Mouse (Mus musculus) myocyte (in vitro differentiated cells): ENCODE measurements around the gene Bcas3. TPM values are rescaled to one million over a fixed set of nuclear protein-coding genes. Genes with fewer than 3 reads are reported as not detected.
A peak's percentile ranks its signal among the peaks of the same experiment; 100 is the strongest.

Experiments used
- H3K27me3 ChIP-seq: one replicate; pipeline ENCODE4 v1.6.1; 2011; ENCODE audit not compliant: control insufficient read depth, insufficient read depth, insufficient read length
- H3K36me3 ChIP-seq: one replicate; pipeline ENCODE4 v1.6.1; 2011; ENCODE audit not compliant: control insufficient read depth, insufficient read depth
- H3K4me2 ChIP-seq: one replicate; pipeline ENCODE4 v1.6.1; 2011; ENCODE audit warnings: low read depth, control low read depth
- H3K4me3 ChIP-seq: one replicate; pipeline ENCODE4 v1.5.1; 2011; ENCODE audit warnings: mild to moderate bottlenecking, control low read depth, moderate library complexity
- H3K79me2 ChIP-seq: one replicate; pipeline ENCODE4 v1.6.1; 2011; ENCODE audit not compliant: control insufficient read depth, insufficient read depth
- H3ac ChIP-seq: one replicate; pipeline ENCODE4 v1.6.1; 2011; ENCODE audit not compliant: control insufficient read depth, insufficient read length
- CEBPB ChIP-seq: IDR thresholded peaks from 2 replicates; pipeline ENCODE4 v1.6.1; 2011; ENCODE audit warnings: mild to moderate bottlenecking, moderate library complexity; ENCODE audit not compliant: poor library complexity, insufficient read depth, severe bottlenecking
- E2F4 ChIP-seq: IDR thresholded peaks from one replicate; pipeline ENCODE4 v1.6.1; 2011; ENCODE audit warnings: mild to moderate bottlenecking, control low read depth, moderate library complexity; ENCODE audit not compliant: insufficient read depth
- MAX ChIP-seq: IDR thresholded peaks from one replicate; pipeline ENCODE4 v1.6.1; 2011; ENCODE audit warnings: low read depth, mild to moderate bottlenecking, control low read depth
- MYOD1 ChIP-seq, 3 experiments: IDR thresholded peaks; one replicate each; pipeline ENCODE4 v1.6.1; 2011; ENCODE audit warnings: control low read depth in 2 of 3, low read depth in 2 of 3, mild to moderate bottlenecking in 2 of 3, moderate library complexity in 1 of 3; ENCODE audit not compliant: insufficient read length in 2 of 3, control insufficient read depth in 1 of 3
- MYOG ChIP-seq, 3 experiments: IDR thresholded peaks; one replicate each; pipeline ENCODE4 v1.6.1; 2011; ENCODE audit warnings: control low read depth in 2 of 3, low read depth in 2 of 3, mild to moderate bottlenecking in 2 of 3; ENCODE audit not compliant: insufficient read length in 2 of 3, control insufficient read depth in 1 of 3, insufficient read depth in 1 of 3
- POLR2A ChIP-seq: IDR thresholded peaks from one replicate; pipeline ENCODE4 v1.6.1; 2011; ENCODE audit warnings: low read depth, mild to moderate bottlenecking, control low read depth, moderate library complexity; ENCODE audit not compliant: insufficient read length
- POLR2AphosphoS2 ChIP-seq: IDR thresholded peaks from one replicate; pipeline ENCODE4 v1.6.1; 2011; ENCODE audit warnings: low read depth, control low read depth; ENCODE audit not compliant: insufficient read length
- REST ChIP-seq: IDR thresholded peaks from one replicate; pipeline ENCODE4 v1.6.1; 2011; ENCODE audit warnings: mild to moderate bottlenecking, control low read depth, moderate library complexity; ENCODE audit not compliant: insufficient read depth, insufficient read length
- SRF ChIP-seq: IDR thresholded peaks from one replicate; pipeline ENCODE4 v1.6.1; 2011; ENCODE audit warnings: low read depth; ENCODE audit not compliant: control insufficient read depth, insufficient read length
- TCF12 ChIP-seq: IDR thresholded peaks from one replicate; pipeline ENCODE4 v1.6.1; 2011; ENCODE audit warnings: mild to moderate bottlenecking, control low read depth; ENCODE audit not compliant: poor library complexity, insufficient read depth, severe bottlenecking
- TCF3 ChIP-seq: IDR thresholded peaks from one replicate; pipeline ENCODE4 v1.6.1; 2011; ENCODE audit warnings: low read depth, control low read depth; ENCODE audit not compliant: insufficient read length
- USF1 ChIP-seq: IDR thresholded peaks from one replicate; pipeline ENCODE4 v1.6.1; 2011; ENCODE audit warnings: low read depth, mild to moderate bottlenecking, control low read depth, moderate library complexity
- polyA plus RNA-seq: library from polyadenylated mRNA; unstranded; fragments of >200 nt; fragmentation: generic; extraction: Trizol; gene quantifications from one replicate; pipeline ENCODE4 v1.2.1, GENCODE M21; 2012; ENCODE audit warnings: missing spikeins

Bcas3 gene
- polyA plus RNA-seq, 1 experiment = 30.1 TPM

GRCm38 (mm10) chr11:85430743-85431448 is 77.9 kb downstream of the Bcas3 start:
- no peaks in the 10 kb centered on the region for H3K79me2 ChIP-seq
- H3K4me2 ChIP-seq = peak overlapping the region; percentile 74
- no peaks in the 10 kb centered on the region for H3K36me3 ChIP-seq
- no peak overlapping the region for H3ac ChIP-seq
- TF ChIP-seq POLR2A (no peak), TCF12 (no peak), POLR2AphosphoS2 (no peak), CEBPB (no peak), E2F4 (no peak), MYOD1 (IDR thresholded peaks at IDR 0.05; ENCODE audit: control insufficient read depth in 1 of 3, insufficient read length in 2 of 3, low read depth in 2 of 3) (peak in 2 of 3 experiments; percentile 65 to 67), REST (no peak)
- no peak overlapping the region for H3K4me3 ChIP-seq
- H3K27me3 ChIP-seq = no peaks in the 10 kb centered on the region

DNA sequence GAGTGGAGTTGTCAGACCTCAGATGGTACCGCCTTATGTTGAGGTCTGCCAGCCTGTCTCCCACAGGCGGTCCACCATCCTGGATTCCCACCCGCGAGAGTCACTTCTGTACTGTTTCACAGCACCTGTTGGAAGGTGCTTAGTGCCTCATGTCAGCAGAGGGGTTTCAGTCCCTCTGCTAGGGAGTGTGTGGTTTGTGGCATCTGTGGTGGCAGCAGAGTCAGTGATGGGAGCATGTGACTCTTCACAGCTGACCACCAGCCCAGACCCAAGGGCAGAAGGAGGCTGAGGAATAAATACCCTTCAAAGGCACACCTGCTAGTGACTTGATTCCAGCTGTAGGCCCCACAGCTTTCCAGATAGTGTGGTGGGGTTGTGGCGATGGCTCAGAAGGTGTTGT is 94.4 kb downstream of the Bcas3 start:
- H3ac ChIP-seq = no peak overlapping the region
- TF ChIP-seq REST (no peak), TCF3 (peak; percentile 19), USF1 (peak; percentile 31), MYOG (IDR thresholded peaks at IDR 0.05; ENCODE audit: control insufficient read depth in 1 of 3, insufficient read depth in 1 of 3, insufficient read length in 2 of 3, low read depth in 2 of 3) (peak in 2 of 3 experiments; percentile 54 to 84), E2F4 (no peak), MYOD1 (IDR thresholded peaks at IDR 0.05; ENCODE audit: control insufficient read depth in 1 of 3, insufficient read length in 2 of 3, low read depth in 2 of 3) (peak in 2 of 3 experiments; percentile 75 to 86)
- no peaks in the 10 kb centered on the region for H3K79me2 ChIP-seq
- H3K4me2 ChIP-seq = peak overlapping the region; percentile 8
- no peaks in the 10 kb centered on the region for H3K27me3 ChIP-seq
- H3K36me3 ChIP-seq = no peaks in the 10 kb centered on the region
- no peak overlapping the region for H3K4me3 ChIP-seq

- Histone ChIP-seq H3K79me2 (no peaks in the 10 kb centered on the region), H3ac (no peak overlapping the region), H3K36me3 (no peaks in the 10 kb centered on the region), H3K4me3 (no peak overlapping the region), H3K27me3 (no peaks in the 10 kb centered on the region), H3K4me2 (no peak overlapping the region)
- no peak for TF ChIP-seq USF1
- TF ChIP-seq TCF12 = no peak
- TF ChIP-seq CEBPB = no peak
- no peak for TF ChIP-seq MAX
- TF ChIP-seq SRF = no peak
- no peak for TF ChIP-seq POLR2A
- no peak for TF ChIP-seq MYOG (IDR thresholded peaks at IDR 0.05; ENCODE audit: control insufficient read depth in 1 of 3, insufficient read depth in 1 of 3, insufficient read length in 2 of 3, low read depth in 2 of 3)
- no peak for TF ChIP-seq TCF3
- no peak for TF ChIP-seq POLR2AphosphoS2
- no peak for TF ChIP-seq REST
- TF ChIP-seq E2F4 = no peak
- no peak for TF ChIP-seq MYOD1 (IDR thresholded peaks at IDR 0.05; ENCODE audit: control insufficient read depth in 1 of 3, insufficient read length in 2 of 3, low read depth in 2 of 3)
Measured at GRCm38 (mm10) chr11:85453598-85454304, 100.8 kb downstream of the Bcas3 start.

DNA sequence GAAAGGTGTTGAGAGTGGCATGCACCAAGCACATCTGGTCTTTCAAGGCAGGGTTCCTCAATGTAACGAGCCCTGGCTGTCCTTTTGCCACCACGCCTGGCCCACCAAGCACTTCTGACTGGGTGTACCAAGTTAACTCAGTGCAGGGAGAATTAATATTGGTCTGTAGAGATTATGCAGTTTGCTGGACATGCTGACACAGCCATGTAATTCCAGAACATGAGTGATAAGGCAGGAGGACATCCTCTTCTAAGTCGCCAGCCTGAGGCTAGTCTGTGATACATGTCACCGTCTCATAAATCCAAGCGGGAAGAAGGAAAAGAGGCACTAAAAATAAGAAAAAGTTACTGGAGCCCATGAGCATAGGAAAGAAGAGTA is 101.3 kb downstream of the Bcas3 start:
- no peak overlapping the region for H3K4me2 ChIP-seq
- no peaks in the 10 kb centered on the region for H3K27me3 ChIP-seq
- no peak overlapping the region for H3ac ChIP-seq
- no peak for TF ChIP-seq TCF3
- no peak for TF ChIP-seq REST
- TF ChIP-seq SRF = no peak
- no peak for TF ChIP-seq E2F4
- TF ChIP-seq USF1 = no peak
- TF ChIP-seq POLR2A = no peak
- TF ChIP-seq MYOG (IDR thresholded peaks at IDR 0.05; ENCODE audit: control insufficient read depth in 1 of 3, insufficient read depth in 1 of 3, insufficient read length in 2 of 3, low read depth in 2 of 3) = no peak
- TF ChIP-seq TCF12 = no peak
- no peak for TF ChIP-seq POLR2AphosphoS2
- no peak for TF ChIP-seq MYOD1 (IDR thresholded peaks at IDR 0.05; ENCODE audit: control insufficient read depth in 1 of 3, insufficient read length in 2 of 3, low read depth in 2 of 3)
- no peak for TF ChIP-seq MAX
- no peak for TF ChIP-seq CEBPB
- no peaks in the 10 kb centered on the region for H3K36me3 ChIP-seq
- H3K79me2 ChIP-seq = no peaks in the 10 kb centered on the region
- no peak overlapping the region for H3K4me3 ChIP-seq

DNA sequence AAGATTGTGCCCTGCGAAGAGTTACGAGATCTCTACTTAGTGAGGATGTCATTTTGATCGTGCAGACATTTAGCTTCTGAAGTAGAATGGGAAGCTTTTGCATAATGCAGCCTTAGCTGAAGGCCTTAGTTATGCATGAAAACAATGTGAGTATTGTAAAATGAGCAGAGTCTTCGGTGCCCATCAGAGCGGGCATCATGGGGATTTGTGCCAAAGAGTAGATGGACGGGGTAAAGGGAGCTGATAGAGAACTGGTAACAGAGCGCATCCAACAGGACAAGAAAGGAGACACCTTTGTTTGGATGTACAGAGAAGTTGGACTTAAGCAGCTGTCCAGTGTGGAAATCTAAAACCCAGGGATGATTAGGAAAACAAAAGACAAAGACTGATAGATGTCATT is 108.6 kb downstream of the Bcas3 start:
- Histone ChIP-seq H3K27me3 (no peaks in the 10 kb centered on the region), H3ac (no peak overlapping the region), H3K4me3 (no peak overlapping the region), H3K79me2 (no peaks in the 10 kb centered on the region), H3K4me2 (no peak overlapping the region), H3K36me3 (no peaks in the 10 kb centered on the region)
- no peak for TF ChIP-seq MAX
- no peak for TF ChIP-seq SRF
- no peak for TF ChIP-seq TCF3
- no peak for TF ChIP-seq USF1
- TF ChIP-seq REST = no peak
- TF ChIP-seq TCF12 = no peak
- no peak for TF ChIP-seq CEBPB
- no peak for TF ChIP-seq E2F4
- no peak for TF ChIP-seq POLR2AphosphoS2
- TF ChIP-seq POLR2A = no peak
- TF ChIP-seq MYOD1 (IDR thresholded peaks at IDR 0.05; ENCODE audit: control insufficient read depth in 1 of 3, insufficient read length in 2 of 3, low read depth in 2 of 3) = no peak
- no peak for TF ChIP-seq MYOG (IDR thresholded peaks at IDR 0.05; ENCODE audit: control insufficient read depth in 1 of 3, insufficient read depth in 1 of 3, insufficient read length in 2 of 3, low read depth in 2 of 3)
